Mouse (Mus musculus): Measurements from ENCODE around the gene Add3.

Add3 gene

DNA sequence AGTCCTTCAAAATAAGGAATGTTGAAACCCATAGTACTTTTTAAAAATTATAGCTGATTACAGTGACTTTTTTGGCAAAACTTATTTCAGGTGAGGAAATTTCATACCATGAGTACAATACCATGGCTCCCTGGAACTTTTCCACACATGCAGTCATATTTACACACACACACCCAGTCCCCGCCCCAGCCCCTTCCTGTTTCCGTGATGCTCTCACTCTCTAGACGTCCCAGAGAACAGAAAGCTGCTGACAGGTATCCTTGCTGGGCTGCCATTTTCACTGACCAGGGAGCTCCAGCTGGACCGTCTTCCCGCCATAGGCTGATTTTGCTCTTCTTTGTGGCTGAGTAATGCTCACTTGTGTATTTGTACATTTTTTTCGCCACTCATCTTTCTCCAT lies 101.6 kb downstream of the Add3 start:
- no peak for DNase-seq (ENCODE audit: low read depth)

DNA sequence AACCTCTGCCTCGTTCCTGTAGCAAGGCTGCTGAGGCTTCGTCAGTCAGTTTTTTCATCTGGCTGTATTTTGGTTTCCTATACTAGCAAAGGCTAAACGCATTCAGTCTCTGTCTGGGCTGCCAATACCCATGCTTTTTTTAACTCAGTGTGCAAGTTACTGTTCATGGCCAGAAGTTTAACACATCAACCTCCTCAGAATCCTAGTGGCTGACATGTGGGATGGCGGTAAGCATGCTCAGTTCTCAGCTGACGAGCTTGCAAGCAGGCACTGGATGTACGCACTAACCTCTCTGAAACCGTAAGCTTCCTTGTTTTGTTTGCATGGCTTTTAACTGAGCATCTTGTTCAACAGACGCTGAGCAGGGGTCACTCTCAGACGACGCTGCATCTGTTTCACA lies 103.7 kb downstream of the Add3 start:
- no peak for DNase-seq (ENCODE audit: low read depth)

- DNase-seq (ENCODE audit: low read depth) = no peak
These were observed 107.3 kb downstream of the Add3 start for GRCm38 (mm10) chr19:53247558-53247957.

DNA sequence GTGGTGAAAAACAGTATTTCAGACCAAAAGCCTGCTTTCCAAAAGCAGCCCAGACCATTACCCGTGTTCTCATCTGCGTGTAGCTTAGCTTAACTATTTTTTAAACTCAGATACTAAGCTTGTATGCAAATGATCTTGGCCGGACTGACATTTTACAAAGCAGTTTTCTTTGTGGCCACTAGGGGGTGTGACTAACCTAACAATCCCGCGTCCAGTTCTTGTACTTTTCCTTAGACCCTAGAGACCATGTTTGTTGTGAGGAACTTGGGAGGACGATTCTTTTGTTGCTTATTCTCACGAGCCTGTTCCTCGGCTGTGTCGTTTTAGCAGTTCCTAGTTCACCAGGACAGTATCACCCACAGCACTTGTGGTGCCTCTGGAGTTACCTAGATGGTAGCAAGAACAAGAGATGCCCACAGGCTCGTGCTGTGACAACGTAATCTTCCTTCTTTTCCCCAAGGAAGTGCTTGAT lies 107.8 kb downstream of the Add3 start:
- DNase-seq (ENCODE audit: low read depth) = peak; percentile 89

- DNase-seq (ENCODE audit: low read depth) = no peak
These were observed 110.8 kb downstream of the Add3 start for GRCm38 (mm10) chr19:53251015-53251414.

- peak; percentile 41 for DNase-seq (ENCODE audit: low read depth)
These were observed 111.4 kb downstream of the Add3 start for GRCm38 (mm10) chr19:53251656-53252055.

- DNase-seq (ENCODE audit: low read depth) = no peak
These were observed 112.1 kb downstream of the Add3 start for GRCm38 (mm10) chr19:53252111-53253028.

- no peak for DNase-seq (ENCODE audit: low read depth)
These were observed 116.1 kb downstream of the Add3 start for GRCm38 (mm10) chr19:53256361-53256760.

DNA sequence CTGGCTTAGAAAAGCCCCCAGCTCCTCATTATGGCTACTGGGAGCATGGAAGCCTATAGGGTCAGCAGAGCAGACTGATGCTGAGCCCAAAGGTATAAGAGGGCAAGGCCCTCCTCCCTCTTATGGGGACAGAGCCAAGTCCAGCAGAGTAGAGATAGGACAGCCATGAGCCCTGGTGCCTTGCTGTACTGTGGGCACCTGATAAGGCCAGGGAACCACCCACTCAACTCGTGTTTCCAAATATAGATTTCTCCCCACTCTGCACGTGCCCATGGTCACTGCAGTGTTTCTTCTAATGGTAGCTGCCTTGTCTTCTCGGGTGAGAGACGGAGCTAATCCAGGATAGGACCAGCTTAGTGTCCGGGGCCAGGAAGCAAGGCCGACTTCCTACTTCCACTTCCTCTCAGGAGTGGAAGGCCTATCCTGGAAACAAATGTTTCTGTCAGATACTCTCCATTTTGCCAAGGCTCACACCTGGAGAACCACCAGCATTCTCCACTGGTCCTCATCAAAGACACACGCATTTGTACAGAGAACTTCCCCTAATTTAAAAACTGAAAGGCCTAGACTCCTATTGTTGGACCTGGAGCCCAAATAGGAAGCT lies 116.8 kb downstream of the Add3 start:
- DNase-seq (ENCODE audit: low read depth) = no peak

- no peak for DNase-seq (ENCODE audit: low read depth)
These were observed 117.7 kb downstream of the Add3 start for GRCm38 (mm10) chr19:53257631-53258560.

- DNase-seq (ENCODE audit: low read depth) = no peak
These were observed 118.7 kb downstream of the Add3 start for GRCm38 (mm10) chr19:53258740-53259506.

- no peak for DNase-seq (ENCODE audit: low read depth)
These were observed 119.3 kb downstream of the Add3 start for GRCm38 (mm10) chr19:53259541-53259940.

- DNase-seq (ENCODE audit: low read depth) = no peak
These were observed 120.0 kb downstream of the Add3 start for GRCm38 (mm10) chr19:53260261-53260660.

DNA sequence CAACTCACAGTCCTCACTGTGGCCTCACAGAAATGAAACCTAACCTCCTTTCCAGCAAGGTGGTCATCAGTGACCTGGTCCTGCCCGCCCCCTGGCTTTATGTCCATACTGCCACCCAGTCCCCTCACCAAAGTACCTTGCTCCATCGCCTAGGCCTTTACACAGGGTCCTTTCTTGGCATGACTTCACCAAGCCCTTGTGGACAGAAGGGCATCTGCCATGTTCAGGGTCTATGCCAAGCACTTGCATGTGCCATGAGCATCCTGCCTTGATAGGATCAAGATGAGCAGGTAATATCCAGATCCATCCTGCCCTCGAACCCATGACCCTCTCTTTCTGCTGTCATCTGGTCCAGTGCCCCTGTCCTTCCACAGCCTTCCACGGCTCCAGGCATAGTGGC lies 120.6 kb downstream of the Add3 start:
- DNase-seq (ENCODE audit: low read depth) = no peak

DNA sequence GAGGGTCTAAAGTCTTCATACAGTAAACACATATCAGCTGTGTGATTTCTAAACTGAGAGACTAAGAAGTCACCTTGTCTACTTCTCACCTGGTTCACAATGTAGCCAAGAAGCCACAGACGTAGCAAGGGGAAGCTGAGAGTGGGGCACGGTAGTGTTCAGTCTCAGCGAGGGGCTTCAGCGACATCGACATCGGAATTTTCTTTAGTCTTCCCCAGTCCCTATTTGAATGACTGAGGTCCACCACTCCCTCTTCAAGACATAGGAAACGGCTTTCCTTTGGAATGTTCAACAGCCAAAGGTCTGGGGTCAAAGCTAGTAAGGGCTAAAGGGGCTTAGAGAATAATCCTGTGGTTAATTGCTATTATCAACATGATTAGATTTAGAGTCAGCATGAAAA lies 121.8 kb downstream of the Add3 start:
- no peak for DNase-seq (ENCODE audit: low read depth)

DNA sequence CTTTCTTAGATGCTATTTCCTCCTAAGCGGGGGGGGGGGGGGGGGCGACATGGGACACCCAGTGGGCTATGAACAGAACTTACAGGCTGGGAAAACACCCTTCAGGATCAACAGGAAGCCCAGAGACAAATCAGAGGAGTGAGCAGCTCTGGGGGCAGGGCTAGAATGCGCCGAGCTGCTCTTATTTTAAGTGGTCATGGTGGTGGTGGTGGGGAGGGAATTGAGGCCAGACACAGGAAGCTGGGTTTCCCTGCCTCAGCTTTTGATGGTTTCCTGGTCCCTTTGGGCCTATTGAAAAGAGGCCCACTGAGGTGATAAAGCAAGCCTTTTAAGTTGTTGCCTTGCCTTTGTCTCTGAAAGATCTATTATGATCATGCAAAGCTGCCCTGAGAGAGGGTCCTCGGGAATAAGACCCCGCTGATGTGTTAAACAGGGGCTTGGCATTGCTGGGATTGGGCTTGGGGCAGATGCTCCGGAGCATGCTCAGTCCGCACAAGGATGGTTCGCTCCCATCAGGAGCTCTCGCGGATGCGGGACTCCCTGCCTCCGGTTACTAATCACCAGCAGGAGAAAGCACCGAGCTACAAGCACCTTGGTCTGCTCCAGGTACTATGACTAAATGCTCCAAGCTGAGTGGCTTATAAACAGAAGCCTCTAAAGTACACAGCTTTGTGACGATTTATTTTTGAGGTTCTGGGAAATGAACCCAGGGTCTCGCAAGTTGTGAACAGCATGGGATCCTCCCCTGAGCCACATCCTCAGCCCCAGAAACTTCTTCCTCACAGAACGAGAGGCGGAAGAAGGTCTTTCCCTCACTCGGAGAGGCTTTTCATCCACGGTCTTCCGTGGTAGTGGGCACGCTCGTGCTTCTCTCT lies 123.9 kb downstream of the Add3 start:
- no peak for DNase-seq (ENCODE audit: low read depth)

- DNase-seq (ENCODE audit: low read depth) = no peak
These were observed 124.8 kb downstream of the Add3 start for GRCm38 (mm10) chr19:53264821-53265727.

DNA sequence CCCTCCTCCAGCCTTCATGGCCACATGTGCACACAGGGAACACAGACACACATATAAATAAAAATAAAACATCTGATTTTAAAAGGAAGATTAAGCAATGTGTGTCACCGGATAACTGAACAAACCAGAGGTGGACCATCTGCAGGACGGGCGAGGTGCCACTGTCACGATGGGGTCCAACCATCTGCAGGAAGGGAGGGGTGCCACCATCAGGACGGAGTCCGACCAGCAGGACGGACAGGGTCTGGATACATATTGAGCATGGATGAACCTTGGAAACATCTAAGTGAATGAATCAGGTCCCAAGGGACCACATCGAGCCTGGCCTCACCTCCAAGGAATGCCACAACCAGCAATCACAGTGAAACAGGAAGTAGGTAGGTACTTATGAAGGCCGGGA lies 127.1 kb downstream of the Add3 start:
- DNase-seq (ENCODE audit: low read depth) = peak; percentile 36

- DNase-seq (ENCODE audit: low read depth) = peak; percentile 81
These were observed 132.9 kb downstream of the Add3 start for GRCm38 (mm10) chr19:53273055-53273722.

Data from NIH3T3 (cell line).